Mouse (Mus musculus): Measurements from ENCODE around the gene Chp2.

DNA sequence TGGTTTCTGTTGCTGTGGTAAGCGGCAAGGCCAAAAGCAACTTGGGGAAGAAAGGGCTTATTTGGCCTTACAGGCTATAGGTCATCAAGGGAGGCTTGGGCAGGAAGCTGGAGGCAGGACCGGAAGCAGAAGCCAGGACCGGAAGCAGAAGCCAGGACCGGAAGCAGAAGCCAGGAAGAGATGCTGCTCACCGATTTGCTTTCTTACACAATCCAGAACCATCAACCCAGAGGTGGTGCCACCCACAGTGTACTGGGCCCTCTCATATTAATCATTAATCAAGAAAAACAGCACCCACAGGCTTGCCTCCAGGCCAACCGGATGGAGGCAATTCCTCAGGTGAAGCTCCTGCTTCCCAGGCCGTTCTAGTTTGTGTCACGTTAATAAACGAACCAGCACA is 22.5 kb upstream of the Chp2 start:
- no peak for TF ChIP-seq CTCF (IDR thresholded peaks at IDR 0.05; ENCODE audit: extremely low read depth, insufficient read depth, insufficient read length, insufficient replicate concordance)
- no peak for TF ChIP-seq POLR2A (IDR thresholded peaks at IDR 0.05; ENCODE audit: low read depth, low read length)
